Mouse (Mus musculus) adrenal gland, postnatal 14 days (tissue): ENCODE measurements around the gene Gm11992. TPM values are rescaled to one million over a fixed set of nuclear protein-coding genes. Genes with fewer than 3 reads are reported as not detected.

Experiments used
- DNase-seq: peaks from one replicate; pipeline ENCODE4 v3.0.0; 2021; ENCODE audit warnings: mixed read lengths
- total RNA-seq: library from RNA; stranded (reverse); gene quantifications from 2 replicates; pipeline ENCODE4 v1.2.3, GENCODE M21; 2021

The Gm11992 gene
- total RNA-seq, 1 experiment from 2014 or later = not detected

DNA sequence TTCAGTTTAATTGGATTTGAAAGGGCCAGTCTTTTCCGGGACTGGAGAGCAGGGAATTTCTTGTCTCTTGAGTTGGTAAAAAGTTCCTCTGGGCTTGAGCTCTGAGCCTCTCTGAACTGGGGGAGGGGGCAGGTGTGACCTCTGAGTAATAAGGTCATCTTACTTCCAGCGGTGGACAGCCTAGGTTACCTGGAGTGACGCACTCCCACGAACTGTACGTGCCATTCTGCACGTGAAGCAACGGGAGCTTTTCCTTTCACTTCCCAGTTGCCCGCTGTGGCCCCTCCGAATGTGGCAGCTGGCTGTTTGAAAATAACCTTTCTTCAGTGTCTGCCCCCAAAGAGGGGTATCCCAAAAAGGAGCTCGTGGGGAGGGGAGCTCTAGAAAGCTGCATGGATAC is 67.7 kb downstream of the Gm11992 start:
- DNase-seq = no peak

DNA sequence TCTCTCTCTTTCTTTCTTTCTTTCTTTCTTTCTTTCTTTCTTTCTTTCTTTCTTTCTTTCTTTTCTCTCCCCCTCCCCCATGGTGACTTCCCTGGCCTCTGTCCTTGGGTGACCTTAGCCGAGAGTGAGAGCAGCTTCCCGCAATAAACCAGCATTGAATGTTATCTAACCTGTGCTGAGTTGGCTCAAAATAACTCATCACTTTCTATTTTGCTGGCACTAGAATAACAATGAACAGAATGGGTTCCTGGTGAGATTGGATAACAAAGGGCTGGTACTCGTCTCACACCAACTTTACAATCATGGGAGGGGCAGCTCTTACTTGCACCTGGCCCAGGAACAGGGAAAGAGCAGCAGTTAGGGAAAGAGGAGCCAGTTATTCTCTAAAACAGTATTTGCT is 68.5 kb downstream of the Gm11992 start:
- no peak for DNase-seq

- peak; percentile 88 for DNase-seq
Observed at GRCm38 (mm10) chr11:9117358-9118049, 69.1 kb downstream of the Gm11992 start.

DNA sequence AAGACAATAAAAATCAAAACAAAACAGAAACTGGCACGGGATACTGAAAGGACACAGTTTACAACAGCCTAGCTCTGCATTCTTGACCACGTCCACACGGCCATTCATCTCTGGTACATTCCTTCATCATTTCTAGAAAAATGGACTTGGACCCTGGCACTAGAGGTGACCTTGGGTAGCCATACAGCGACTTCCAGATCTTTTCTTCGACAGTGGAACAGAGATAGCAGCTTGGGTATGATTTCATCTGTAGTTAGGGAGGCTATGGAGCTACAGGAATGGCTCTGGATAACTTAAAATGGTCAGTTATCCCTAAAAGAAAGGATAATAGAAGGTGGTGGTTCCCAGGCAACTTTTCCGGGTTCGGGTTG is 69.6 kb downstream of the Gm11992 start, which contains the start of gene Upp1:
Upp1 (plus strand) TSS at position 54 of the 371 bp plus-strand sequence.
- DNase-seq = no peak

- peak; percentile 73 for DNase-seq
Observed at GRCm38 (mm10) chr11:9118421-9119121, 70.2 kb downstream of the Gm11992 start.

Other genes starting within 250 kb of the Gm11992 start
- gene Pkd1l1, start 75.3 kb upstream of the Gm11992 start, total RNA-seq = 0.07 and 0.08 TPM in 2 replicates
- gene Hus1, start 37.4 kb upstream of the Gm11992 start, total RNA-seq = 9.1 and 9.2 TPM in 2 replicates
- gene Sun3, start 397 bp downstream of the Gm11992 start, total RNA-seq = not detected in 2 replicates
- gene Upp1, start 69.5 kb downstream of the Gm11992 start, total RNA-seq = 5.3 and 6.6 TPM in 2 replicates
- gene Abca13, start 143.3 kb downstream of the Gm11992 start, total RNA-seq = 0.04 TPM in 1 of 2 replicates, not detected in the other